Mouse (Mus musculus) T-cell, adult 66 days (primary cell): ENCODE data around the gene Mup5. TPM values are rescaled to one million over a fixed set of nuclear protein-coding genes. Genes with fewer than 3 reads are reported as not detected.

Source experiments
- total RNA-seq, 2 experiments: library from RNA; stranded (reverse); gene quantifications; 3 replicates in 1 of 2; 4 replicates in 1 of 2; pipeline ENCODE4 v1.2.4; 2023

Gene Mup5
- not detected for total RNA-seq

DNA sequence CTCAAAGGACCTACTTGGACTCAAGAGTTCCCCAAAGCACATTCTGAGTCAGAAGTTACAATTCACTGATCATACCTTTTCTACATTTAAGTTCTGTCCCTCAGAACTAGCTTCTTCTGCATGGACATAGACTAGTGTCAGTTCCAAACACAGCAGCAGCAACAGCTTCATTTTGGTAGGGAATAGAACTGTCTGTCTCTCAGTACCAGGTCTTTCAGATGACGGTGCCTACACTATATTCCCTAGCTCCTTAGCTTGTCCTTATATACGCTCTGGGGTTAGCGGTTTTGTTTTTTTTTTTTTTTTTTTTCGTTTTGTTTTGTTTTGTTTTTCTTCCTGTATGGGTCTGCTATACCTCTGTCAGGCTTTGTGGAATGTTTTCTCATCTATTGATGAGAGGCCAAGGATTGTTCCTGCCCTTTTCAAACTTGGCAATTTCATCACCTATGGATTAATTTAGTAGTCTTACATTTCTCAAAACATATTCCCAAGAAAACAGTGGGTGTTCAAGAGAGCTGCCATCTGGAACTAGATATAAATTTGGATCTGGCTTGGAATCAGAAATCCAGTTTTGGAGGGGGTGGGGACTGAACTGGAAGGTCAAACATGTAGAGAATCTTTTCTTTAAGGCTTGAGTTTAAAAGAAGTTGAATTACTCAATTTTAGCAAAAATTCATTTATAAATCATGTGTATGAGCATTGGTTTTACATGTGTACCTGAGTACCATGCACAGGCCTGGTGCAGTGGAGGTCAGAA, at the start of gene Mup5:
Gene Mup5, minus strand, starts transcription at position 282 of the 757 bp plus-strand sequence.

DNA sequence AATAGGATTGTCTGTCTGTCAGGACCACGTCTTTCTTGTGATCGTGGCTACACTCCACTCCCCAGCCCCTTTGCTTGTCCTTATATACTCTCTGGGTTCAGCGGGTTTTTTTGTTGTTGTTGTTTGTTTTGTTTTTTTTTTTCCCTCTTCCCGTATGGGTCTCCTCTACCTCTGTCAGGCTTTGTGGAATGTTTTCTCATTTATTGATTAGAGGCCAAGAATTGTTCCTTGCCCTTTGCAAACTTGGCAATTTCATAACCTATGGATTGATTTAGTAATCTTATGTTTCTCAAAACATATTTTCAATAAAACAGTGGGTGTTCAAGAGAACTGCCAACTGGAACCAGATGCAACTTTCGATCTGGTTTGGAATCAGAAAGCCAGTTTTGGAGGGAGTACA, 52.9 kb downstream of the Mup5 start, which contains the start of gene Mup19:
Gene Mup19, minus strand, starts transcription at position 101 of the 400 bp plus-strand sequence.

Other genes with a start within 250 kb of the Mup5 start
- gene Mup17, start 239.4 kb downstream of the Mup5 start, total RNA-seq = not detected
- not detected for gene Mup18, start 161.1 kb downstream of the Mup5 start, total RNA-seq
- not detected for gene Mup19, start 53.0 kb downstream of the Mup5 start, total RNA-seq
- not detected for gene Mup20, start 218.9 kb upstream of the Mup5 start, total RNA-seq